Mouse (Mus musculus): ENCODE data around the gene Myg1. TPM values are rescaled to one million over a fixed set of nuclear protein-coding genes. Genes with fewer than 3 reads are reported as not detected.
A peak's percentile ranks its signal among the peaks of the same experiment; 100 is the strongest.

The Myg1 gene
- 10 to 100 TPM; 19.0 to 24.1 TPM for total RNA-seq (2021)
- 27.8 and 36.7 TPM in 2 replicates for polyA plus RNA-seq (2012; rRNA removed)
- long read RNA-seq, transcript Myg1-202 (7 exons, 1,480 nt) = major isoform, 10 of 11 reads
- long read RNA-seq, partial matches to known transcripts = 0 of 11 reads
- long read RNA-seq, other reads (novel, unspliced or antisense) = 1 of 11 reads

DNA sequence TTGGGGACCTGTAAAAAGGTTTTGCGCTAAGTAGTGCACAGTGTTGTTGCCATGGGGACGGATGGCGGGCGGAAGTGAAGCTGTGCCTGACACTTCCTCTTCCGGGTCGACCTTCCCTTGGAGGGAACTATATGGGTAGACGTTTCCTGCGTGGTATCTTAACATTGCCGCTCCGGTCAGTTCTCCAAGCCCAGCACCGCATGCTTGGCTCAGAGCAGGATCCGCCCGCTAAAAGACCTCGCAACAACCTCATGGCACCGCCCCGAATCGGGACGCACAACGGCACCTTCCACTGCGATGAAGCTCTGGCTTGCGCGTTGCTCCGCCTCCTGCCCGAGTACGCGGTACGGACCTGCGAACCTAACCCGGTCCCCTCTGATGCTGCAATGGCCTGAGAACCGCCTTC lies at the start of gene Myg1:
Gene Myg1, plus strand, starts transcription at position 100 of the 406 bp plus-strand sequence.
- Histone ChIP-seq H3K27ac (peak within 1 kb of the TSS; percentile 70), H3K4me3 (peak within 1 kb of the TSS; percentile 72), H3K9ac (ENCODE audit: low read depth, low read length) (peak within 1 kb of the TSS; percentile 83), H3K4me1 (ENCODE audit: control insufficient read depth, insufficient read depth, low read length) (peaks cover 10% of the 10 kb centered on the region), H3K79me2 (replicated peaks; ENCODE audit: control insufficient read depth, insufficient read depth, low read length) (no peaks in the 10 kb centered on the region), H3K36me3 (ENCODE audit: control insufficient read depth, insufficient read depth, low read length) (no peaks in the 10 kb centered on the region), H3K27me3 (ENCODE audit: control insufficient read depth, insufficient read depth, low read length) (no peaks in the 10 kb centered on the region)
- TF ChIP-seq EP300 (IDR thresholded peaks at IDR 0.05; ENCODE audit: insufficient read depth, low read depth, low read length) (peak; percentile 83), CTCF (IDR thresholded peaks at IDR 0.05) (no peak), POLR2A (IDR thresholded peaks at IDR 0.05; ENCODE audit: insufficient read depth, low read depth, low read length) (peak; percentile 90)
- under 1% methylated on average over 30 of the region's 30 CpGs for WGBS
- DNase-seq = peak; percentile 81 to 87
- intact Hi-C loops (cut with DNase I) = loop anchor here (2.0 kb wide), 1 partner anchor 19 kb away; the partner anchor contains the start of gene Aaas

DNA sequence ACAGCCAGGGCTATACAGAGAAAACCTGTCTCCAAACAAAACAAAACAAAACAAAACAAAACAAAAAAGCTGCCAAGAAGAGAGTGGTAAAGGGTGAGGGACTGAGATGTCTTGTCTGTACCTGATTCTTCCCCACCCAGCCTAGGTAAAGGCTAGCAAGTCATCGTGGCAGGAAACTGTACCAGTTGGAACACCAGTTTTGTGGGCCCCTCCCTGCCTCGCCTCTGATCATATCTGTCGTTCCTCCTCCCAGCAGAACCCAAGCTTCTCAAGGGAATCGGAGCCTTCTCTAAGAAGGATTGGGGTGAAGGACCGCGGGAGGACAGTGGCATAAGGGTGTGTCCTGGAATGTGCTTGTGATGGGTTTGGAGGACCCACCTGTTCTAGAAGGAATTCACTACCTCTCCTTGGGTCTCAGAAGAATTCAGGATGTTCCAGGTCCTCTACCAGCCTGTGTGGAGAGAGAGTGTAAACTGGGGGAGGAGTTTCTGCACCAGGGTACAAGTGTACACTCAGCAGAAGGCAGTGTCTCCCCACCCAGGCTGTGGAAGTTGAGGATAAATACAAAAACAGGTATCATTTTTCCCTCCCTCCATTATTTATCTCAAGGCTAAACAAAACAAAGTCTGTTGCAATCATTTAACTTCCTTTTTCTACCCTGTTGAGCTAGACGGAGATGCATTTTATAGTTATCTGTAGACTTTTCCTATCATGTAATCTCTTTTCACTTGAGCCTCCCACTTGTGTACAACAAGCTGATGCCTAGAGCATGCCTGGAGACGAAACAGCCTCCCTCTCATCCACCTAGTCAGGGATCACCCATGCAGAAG lies 48.8 kb upstream of the Myg1 start:
- DNase-seq = no peak
- WGBS = 64% methylated on average over 8 of the region's 8 CpGs
- Histone ChIP-seq H3K9ac (ENCODE audit: low read depth, low read length) (no peak overlapping the region), H3K79me2 (replicated peaks; ENCODE audit: control insufficient read depth, insufficient read depth, low read length) (peaks cover 2% of the 10 kb centered on the region; the same call in 1 of the 2 replicates), H3K27me3 (ENCODE audit: control insufficient read depth, insufficient read depth, low read length) (no peaks in the 10 kb centered on the region), H3K4me3 (no peak overlapping the region), H3K36me3 (ENCODE audit: control insufficient read depth, insufficient read depth, low read length) (no peaks in the 10 kb centered on the region), H3K27ac (no peak overlapping the region), H3K4me1 (ENCODE audit: control insufficient read depth, insufficient read depth, low read length) (peaks cover 8% of the 10 kb centered on the region; the same call in 1 of the 2 replicates)
- TF ChIP-seq POLR2A (IDR thresholded peaks at IDR 0.05; ENCODE audit: insufficient read depth, low read depth, low read length) (no peak), CTCF (IDR thresholded peaks at IDR 0.05) (no peak), EP300 (IDR thresholded peaks at IDR 0.05; ENCODE audit: insufficient read depth, low read depth, low read length) (no peak)
- intact Hi-C loops (cut with DNase I) = loop anchor here (10.0 kb wide), 1 partner anchor 162 kb away; the partner anchor contains the start of gene Amhr2

DNA sequence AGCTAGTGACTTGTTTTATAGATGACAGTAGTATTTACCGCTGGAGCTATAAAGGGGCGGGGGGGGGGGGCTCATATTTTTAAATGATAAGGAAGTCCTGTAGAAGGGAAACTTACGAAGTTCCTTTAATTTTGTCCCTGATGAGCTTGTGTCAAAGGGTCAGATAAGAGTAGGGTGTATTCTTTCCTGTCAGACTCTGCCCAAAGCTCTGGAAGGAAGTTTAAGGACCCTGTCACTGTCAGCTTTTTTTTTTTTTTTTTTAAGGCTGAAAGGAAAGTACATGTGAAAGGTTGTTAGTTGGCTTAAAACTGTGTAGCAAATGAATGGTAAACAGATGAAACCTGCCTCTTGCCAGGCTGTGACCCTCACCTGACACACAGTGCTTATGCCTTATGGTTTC lies 47.9 kb upstream of the Myg1 start:
- Histone ChIP-seq H3K79me2 (replicated peaks; ENCODE audit: control insufficient read depth, insufficient read depth, low read length) (peaks cover 2% of the 10 kb centered on the region; the same call in 1 of the 2 replicates), H3K27me3 (ENCODE audit: control insufficient read depth, insufficient read depth, low read length) (no peaks in the 10 kb centered on the region), H3K9ac (ENCODE audit: low read depth, low read length) (no peak overlapping the region), H3K36me3 (ENCODE audit: control insufficient read depth, insufficient read depth, low read length) (no peaks in the 10 kb centered on the region), H3K4me3 (no peak overlapping the region), H3K4me1 (ENCODE audit: control insufficient read depth, insufficient read depth, low read length) (peaks cover 8% of the 10 kb centered on the region; the same call in 1 of the 2 replicates), H3K27ac (no peak overlapping the region)
- WGBS = 39% methylated on average over 3 of the region's 3 CpGs
- intact Hi-C loops (cut with DNase I) = loop anchor here (2.0 to 10.0 kb wide), 2 partner anchors 93 to 161 kb away; partner anchors contain the start of gene Amhr2
- no peak for DNase-seq
- TF ChIP-seq CTCF (IDR thresholded peaks at IDR 0.05) = no peak
- TF ChIP-seq POLR2A (IDR thresholded peaks at IDR 0.05; ENCODE audit: insufficient read depth, low read depth, low read length) = no peak
- TF ChIP-seq EP300 (IDR thresholded peaks at IDR 0.05; ENCODE audit: insufficient read depth, low read depth, low read length) = no peak

DNA sequence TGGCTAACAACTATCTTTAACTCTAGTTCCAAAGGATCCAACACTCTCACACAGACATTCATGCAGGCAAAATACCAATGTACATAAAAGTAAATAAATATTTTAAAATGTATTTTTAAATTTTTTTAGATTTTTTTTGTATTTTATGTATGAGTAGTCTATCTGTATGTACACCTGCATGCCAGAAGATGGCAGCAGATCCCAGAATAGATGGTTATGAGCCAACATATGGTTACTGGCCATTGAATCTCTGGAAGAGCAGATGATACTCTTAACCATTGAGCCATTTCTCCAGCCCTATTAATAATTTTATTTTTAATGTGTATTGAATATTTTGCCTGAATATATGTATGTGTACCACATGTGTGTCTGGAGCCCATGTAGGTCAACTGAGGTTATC lies 44.1 kb upstream of the Myg1 start:
- Histone ChIP-seq H3K27ac (no peak overlapping the region), H3K4me1 (ENCODE audit: control insufficient read depth, insufficient read depth, low read length) (peaks cover 1% of the 10 kb centered on the region; the same call in 1 of the 2 replicates), H3K9ac (ENCODE audit: low read depth, low read length) (no peak overlapping the region), H3K79me2 (replicated peaks; ENCODE audit: control insufficient read depth, insufficient read depth, low read length) (no peaks in the 10 kb centered on the region), H3K27me3 (ENCODE audit: control insufficient read depth, insufficient read depth, low read length) (no peaks in the 10 kb centered on the region), H3K4me3 (no peak overlapping the region), H3K36me3 (ENCODE audit: control insufficient read depth, insufficient read depth, low read length) (no peaks in the 10 kb centered on the region)
- no peak for DNase-seq
- TF ChIP-seq POLR2A (IDR thresholded peaks at IDR 0.05; ENCODE audit: insufficient read depth, low read depth, low read length) (no peak), CTCF (IDR thresholded peaks at IDR 0.05) (peak; percentile 90; the same call in 1 of the 2 replicates)
- intact Hi-C loops (cut with DNase I) = loop anchor here (1.0 to 10.0 kb wide), 2 partner anchors 29 to 157 kb away; partner anchors contain the start of gene Amhr2

DNA sequence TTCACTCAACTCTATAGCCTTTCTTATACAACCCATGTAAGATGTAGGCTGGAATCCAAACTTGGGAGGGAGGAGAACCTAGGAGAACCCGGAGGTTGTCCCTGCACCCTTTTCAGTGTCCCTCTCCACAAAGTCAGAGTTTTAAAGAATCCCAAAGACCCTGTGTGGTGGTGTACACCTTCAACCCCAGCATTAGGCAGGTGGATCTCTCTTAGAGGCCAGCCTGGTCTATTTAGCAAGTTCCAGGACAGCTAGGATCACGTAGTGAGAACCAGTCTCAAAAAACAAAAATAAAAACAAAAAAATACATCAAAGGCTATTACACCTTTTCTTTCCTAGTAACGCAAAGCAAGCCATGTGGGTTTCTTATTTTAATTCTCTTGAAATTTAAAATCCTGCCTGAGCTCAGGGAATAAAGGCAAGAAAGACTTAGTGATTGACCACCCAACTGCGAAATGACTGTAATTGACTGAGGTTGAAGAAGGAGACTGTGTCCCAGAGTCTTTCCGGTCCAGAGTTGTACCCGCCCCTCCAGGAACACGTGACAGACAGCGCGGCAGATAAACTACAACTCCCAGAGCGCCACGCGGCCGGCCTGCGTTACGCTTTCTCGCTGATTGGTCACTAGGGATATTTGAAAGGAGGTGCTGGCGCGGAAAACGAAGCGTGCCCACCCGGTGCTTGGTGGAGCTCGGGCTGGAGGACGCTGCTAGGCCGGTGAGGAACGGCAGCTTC lies 35.7 kb upstream of the Myg1 start, which contains the start of gene Espl1:
Gene Espl1, plus strand, starts transcription at position 634 of the 735 bp plus-strand sequence.
- intact Hi-C loops (cut with DNase I) = no loop called here
- peak; percentile 94 to 95 for DNase-seq
- 4% methylated on average over 25 of the region's 25 CpGs for WGBS
- Histone ChIP-seq H3K4me1 (ENCODE audit: control insufficient read depth, insufficient read depth, low read length) (peaks cover 2% of the 10 kb centered on the region; the same call in 1 of the 2 replicates), H3K36me3 (ENCODE audit: control insufficient read depth, insufficient read depth, low read length) (no peaks in the 10 kb centered on the region), H3K4me3 (peak within 1 kb of the TSS; percentile 80), H3K79me2 (replicated peaks; ENCODE audit: control insufficient read depth, insufficient read depth, low read length) (no peaks in the 10 kb centered on the region), H3K27me3 (ENCODE audit: control insufficient read depth, insufficient read depth, low read length) (no peaks in the 10 kb centered on the region), H3K27ac (peak within 1 kb of the TSS; percentile 56), H3K9ac (ENCODE audit: low read depth, low read length) (peak within 1 kb of the TSS; percentile 30; the same call in 1 of the 2 replicates)
- peak; percentile 81 for TF ChIP-seq POLR2A (IDR thresholded peaks at IDR 0.05; ENCODE audit: insufficient read depth, low read depth, low read length)
- no peak for TF ChIP-seq CTCF (IDR thresholded peaks at IDR 0.05)
- peak; percentile 42; the same call in 1 of the 2 replicates for TF ChIP-seq EP300 (IDR thresholded peaks at IDR 0.05; ENCODE audit: insufficient read depth, low read depth, low read length)

Data from heart, adult 2 months (tissue).